Mouse (Mus musculus) spleen, postnatal 4 days (tissue): ENCODE measurements around the gene Cdk14.
"Not testable (repeated sequence)": the region's sequence is repeated elsewhere in the genome, so short reads cannot be mapped to it uniquely, and the experiment has no call there.

Experiments used
- DNase-seq, 2 experiments: peaks; one replicate each; pipeline ENCODE4 v3.0.0; 2022; ENCODE audit warnings: low spot score in 2 of 2

Gene Cdk14

GRCm38 (mm10) chr5:5264712-5265111, 155.4 kb downstream of the Cdk14 start:
- no peak for DNase-seq

GRCm38 (mm10) chr5:5261725-5262296, 158.3 kb downstream of the Cdk14 start:
- no peak for DNase-seq

DNA sequence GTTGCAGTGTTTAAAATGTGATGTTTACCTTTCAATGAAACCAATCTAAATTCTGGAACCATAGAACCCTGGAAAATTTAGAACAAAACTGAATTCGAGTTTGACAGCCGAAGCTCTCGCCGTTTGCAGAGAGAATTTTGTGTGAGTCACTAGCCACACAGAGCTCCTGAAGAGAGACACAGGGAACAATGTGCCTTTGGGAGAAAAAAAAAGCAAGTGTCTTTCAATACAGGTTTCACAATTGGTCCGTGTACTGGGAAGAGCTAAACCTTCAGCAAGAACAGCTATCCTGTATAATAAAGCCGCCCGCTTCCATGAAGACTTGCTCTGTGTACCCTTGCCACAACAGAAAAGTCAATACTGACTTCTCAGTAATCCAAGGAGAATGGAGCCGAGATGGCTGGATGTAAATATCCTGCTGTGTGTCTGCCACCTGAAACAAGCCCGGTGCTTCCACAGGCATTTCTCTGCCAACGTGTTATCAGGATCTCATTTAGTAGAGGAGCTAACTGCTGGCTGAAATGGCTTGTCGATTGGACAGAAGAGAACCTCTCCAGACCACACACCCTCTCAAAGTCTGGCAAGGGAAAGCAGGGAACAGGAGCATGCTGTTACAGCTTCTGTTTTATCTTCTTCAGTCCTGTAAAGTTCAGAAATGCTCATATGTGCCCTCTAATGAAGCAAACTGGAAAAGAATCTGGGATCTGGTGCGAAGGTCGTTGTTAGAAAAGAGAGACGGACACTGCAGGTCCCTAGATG, 159.0 kb downstream of the Cdk14 start:
- no peak for DNase-seq

DNA sequence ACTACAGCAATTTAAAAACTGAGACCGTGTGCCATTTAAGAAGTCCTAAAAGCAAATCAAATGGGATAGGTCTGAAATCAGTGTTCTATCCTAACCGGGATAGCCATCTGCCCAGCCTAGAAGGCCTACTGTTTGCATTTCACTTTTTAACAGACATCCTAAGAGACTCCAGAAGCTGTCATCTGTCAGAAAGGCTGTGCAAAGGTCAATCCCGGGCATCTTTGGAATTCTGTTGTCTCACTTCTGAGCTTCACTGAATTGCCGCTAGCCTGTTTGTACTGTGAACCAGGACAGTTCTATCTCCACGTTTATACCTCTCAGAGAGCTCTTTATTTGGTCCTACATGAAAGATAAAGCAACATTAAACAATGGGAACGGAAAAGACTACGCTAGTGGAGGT, 159.8 kb downstream of the Cdk14 start:
- DNase-seq, result no peak

GRCm38 (mm10) chr5:5254391-5254790, 165.7 kb downstream of the Cdk14 start:
- no peak for DNase-seq

DNA sequence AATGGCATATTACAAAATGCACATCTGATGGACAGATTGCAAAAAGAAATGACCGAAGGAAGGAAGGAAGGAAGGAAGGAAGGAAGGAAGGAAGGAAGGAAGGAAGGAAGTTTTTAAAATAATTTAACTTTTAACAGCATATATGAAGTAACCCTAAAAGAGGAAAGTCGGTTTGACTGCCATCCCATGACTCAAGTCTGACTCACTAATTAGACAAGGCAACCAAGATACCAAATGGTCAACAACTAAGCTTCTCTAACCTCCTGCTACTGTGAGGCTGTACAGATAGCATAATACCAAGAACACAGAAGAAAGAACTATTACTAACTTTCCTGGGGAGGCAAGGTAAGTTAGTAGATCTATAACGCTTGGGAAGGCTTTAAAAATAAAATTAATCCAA, 166.9 kb downstream of the Cdk14 start:
- DNase-seq, result no peak

- no peak for DNase-seq
These were observed 172.4 kb downstream of the Cdk14 start for GRCm38 (mm10) chr5:5247671-5248070.

- DNase-seq, result no peak
These were observed 173.5 kb downstream of the Cdk14 start for GRCm38 (mm10) chr5:5246534-5247175.

GRCm38 (mm10) chr5:5245182-5245581, 174.9 kb downstream of the Cdk14 start:
- no peak for DNase-seq

GRCm38 (mm10) chr5:5243648-5244047, 176.5 kb downstream of the Cdk14 start:
- no peak for DNase-seq

DNA sequence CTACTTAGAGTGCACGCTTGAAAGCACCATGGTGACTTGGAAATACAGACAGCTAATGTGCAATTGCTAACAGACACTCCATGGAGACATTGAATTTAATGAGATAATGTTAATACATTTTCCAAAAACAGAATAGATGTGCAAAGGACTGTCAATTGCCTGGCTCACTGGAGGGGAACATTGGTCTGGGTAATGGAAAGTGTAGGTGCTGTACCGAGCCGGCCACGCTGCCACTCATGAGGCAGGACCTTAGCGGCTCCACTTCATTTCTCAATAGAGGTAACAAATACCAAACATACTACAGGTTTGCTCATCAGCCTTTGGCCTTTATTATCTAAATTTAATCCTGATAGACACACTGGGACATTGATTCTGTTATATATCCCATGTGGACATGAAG, 177.4 kb downstream of the Cdk14 start:
- no peak for DNase-seq

- DNase-seq, result no peak
These were observed 179.0 kb downstream of the Cdk14 start for GRCm38 (mm10) chr5:5241088-5241487.

- DNase-seq, result no peak
These were observed 180.0 kb downstream of the Cdk14 start for GRCm38 (mm10) chr5:5240121-5240520.

DNA sequence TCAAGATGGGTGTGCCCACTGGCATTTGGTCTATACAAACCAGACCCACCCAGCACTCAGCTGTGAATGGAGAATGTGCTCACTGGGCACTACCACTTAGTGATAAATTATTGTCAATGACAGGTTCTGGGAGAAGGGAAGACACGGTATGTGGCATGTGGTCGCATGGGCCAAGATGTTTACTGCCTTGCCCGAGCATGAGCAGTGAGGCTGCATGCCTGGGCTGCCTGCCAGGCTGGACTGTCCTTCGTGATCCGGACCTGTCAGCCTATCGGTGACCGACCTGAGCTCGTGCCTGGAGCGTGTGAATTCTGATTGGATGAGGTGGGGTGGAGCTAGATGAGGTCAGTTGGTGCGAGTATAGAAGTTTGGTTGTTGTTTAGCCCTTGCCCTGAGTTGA, 185.2 kb downstream of the Cdk14 start:
- not testable (repeated sequence) for DNase-seq

DNA sequence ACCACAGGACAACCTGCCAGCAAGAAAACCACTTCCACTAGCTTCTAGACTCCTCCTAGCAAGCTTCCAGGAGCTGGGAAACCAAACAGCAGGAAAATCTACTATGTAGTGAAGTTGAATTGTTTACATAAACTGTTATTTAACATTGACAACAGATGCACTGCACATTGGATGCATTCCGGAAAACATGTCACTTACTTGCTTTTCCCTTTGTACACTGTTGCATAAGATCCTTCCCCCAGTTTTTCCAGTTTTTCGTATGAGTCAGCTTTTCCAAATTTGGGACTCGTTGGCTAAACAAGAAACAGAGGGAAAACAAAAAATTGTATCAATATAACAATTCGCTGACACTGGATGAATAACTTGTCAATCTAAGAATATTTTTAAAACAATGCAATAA, 193.1 kb downstream of the Cdk14 start:
- no peak for DNase-seq

DNA sequence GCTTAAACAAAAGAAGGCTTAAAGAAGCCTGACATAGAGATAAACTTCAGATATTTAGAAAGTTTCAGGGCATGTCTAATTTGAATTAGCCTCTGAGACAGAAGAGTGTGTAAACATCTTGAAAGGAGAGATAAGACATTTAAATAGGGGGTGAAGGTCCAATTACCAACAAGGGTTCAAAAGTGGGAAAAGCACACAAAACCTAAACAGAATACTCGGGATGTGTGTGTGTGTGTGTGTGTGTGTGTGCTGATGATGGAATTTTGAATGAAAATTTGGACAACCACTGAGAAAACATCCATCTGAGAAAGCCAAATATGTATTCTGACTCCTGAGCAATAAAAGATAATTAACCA, 208.4 kb downstream of the Cdk14 start:
- no peak for DNase-seq

GRCm38 (mm10) chr5:5211034-5211779, 208.9 kb downstream of the Cdk14 start:
- DNase-seq, result no peak

DNA sequence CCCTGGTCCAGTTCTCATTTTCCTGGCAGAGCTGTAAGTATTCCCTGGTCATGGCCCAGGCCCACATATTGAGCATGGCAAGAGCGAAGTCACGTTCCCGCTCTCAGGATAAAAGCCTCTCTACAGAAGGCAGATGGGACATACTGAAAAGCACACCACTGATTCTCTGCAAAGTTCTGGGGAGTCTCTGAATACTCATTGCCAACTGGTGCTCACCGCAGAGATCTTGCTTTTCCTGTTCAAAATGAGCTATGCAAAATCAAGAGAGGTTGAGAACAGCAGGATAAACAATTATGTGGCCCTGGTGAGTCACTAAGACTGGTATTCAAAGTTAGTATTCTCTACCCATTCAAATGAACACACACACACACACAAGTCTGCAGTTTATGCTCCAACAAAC, 212.1 kb downstream of the Cdk14 start:
- DNase-seq, result no peak

DNA sequence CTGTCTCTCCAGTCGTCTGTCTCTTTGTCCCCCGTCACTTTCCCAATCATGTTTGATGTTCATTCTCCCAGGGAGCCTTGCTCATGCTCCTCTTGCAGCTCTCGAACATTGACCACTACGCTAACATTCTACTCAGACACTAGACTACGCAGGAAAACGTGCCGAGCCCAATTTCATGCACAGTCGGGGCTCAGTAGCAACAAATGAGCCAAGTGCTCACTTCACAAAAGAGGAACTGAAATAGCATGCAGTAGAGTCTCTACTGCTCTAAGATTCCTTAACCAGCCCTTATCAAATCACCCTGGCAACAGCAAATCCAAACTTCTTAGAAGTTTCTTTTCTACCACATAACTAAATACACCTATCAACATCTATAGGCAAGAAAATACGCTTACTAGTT, 214.1 kb downstream of the Cdk14 start:
- DNase-seq, result no peak

GRCm38 (mm10) chr5:5194562-5195221, 225.4 kb downstream of the Cdk14 start:
- DNase-seq, result no peak

DNA sequence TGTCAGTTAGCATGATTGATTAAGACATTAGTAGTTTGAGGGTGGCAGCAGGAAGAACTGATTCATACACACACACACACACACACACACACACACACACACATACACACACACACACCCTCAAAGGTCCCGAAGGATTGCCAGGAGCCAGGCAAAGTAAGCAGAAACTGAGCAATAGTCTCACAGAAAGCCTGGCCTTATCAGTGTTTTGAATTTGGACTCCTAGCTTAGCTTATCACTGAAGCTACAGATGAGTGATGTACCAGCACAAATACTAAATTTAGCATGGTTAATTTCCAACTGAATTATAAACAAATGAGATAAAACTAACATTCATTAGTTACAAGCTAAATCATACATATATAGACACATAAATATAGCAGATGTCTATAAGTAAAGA, 230.5 kb downstream of the Cdk14 start:
- DNase-seq, result no peak
